Mouse (Mus musculus) megakaryocyte-erythroid progenitor cell, adult 5 weeks (primary cell): ENCODE data around the gene Lgr4. TPM values are rescaled to one million over a fixed set of nuclear protein-coding genes. Genes with fewer than 3 reads are reported as not detected.

ENCODE experiments used
- polyA plus RNA-seq: library from polyadenylated mRNA; stranded (reverse); fragments of >175 nt; gene quantifications from 2 replicates; pipeline ENCODE4 v1.2.3, GENCODE M21; 2012

The Lgr4 gene
- 0.20 and 0.23 TPM in 2 replicates for polyA plus RNA-seq

DNA sequence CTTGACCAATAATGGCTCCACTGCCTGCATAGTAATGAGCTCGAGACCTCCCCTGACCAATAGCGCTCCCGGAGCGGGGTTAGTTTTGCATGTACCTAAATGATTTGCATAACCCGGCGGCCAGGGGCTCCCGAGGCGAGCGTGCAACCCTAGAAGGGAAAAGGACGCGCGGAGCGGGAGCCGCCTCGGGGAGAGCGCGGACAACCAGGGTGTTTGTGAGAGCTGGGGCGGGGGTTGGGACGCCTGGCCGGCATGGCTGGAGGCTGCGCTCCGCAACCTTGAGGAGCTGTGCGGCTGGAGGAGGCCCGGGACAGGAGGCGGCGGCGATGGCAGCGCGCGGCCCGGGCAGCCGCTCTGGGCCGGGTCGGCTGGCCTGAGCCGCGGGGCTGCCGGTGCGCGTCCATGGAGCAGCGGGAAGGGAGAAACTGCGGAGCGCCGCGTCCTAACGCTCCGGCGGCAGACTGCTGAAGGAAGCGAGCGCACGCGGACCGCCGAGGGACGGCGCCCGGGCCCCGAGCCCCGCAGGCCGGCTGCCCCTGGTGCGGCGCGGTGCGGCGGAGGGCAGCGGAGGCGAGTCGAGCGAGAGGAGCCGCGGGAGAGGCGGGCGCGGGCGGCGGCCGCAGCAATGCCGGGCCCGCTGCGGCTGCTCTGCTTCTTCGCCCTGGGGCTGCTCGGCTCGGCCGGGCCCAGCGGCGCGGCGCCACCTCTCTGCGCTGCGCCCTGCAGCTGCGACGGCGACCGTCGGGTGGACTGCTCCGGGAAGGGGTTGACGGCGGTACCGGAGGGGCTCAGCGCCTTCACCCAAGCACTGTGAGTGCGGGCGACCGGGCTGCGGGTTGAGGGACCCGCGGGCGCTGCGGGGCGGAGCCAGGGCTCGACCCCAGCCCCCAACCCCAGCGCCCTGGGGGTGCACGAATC is at the start of gene Lgr4:
Gene Lgr4, plus strand, starts transcription at position 152 of the 918 bp plus-strand sequence.

DNA sequence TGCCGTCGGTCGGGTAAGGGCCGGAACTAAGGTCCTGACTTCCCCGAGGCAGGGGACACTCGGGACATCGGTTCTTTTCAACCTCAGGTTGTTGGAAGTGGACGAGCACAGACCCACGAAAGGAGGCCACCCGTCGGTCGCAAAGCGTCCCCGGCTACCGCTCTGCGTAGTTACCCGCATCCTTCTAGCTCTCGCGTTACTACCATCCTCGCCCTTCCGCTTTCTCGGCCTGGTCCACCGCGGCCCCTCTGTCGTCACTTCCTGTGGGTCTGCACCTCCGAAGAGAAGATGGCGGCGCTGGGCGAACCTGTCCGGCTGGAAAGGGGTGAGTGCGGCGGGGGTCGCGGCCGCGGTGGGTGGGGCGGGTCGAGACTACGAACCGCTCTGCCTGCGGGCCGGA is 26.9 kb upstream of the Lgr4 start, which contains the start of gene Lin7c:
Gene Lin7c, plus strand, starts transcription at position 257 of the 400 bp plus-strand sequence.

DNA sequence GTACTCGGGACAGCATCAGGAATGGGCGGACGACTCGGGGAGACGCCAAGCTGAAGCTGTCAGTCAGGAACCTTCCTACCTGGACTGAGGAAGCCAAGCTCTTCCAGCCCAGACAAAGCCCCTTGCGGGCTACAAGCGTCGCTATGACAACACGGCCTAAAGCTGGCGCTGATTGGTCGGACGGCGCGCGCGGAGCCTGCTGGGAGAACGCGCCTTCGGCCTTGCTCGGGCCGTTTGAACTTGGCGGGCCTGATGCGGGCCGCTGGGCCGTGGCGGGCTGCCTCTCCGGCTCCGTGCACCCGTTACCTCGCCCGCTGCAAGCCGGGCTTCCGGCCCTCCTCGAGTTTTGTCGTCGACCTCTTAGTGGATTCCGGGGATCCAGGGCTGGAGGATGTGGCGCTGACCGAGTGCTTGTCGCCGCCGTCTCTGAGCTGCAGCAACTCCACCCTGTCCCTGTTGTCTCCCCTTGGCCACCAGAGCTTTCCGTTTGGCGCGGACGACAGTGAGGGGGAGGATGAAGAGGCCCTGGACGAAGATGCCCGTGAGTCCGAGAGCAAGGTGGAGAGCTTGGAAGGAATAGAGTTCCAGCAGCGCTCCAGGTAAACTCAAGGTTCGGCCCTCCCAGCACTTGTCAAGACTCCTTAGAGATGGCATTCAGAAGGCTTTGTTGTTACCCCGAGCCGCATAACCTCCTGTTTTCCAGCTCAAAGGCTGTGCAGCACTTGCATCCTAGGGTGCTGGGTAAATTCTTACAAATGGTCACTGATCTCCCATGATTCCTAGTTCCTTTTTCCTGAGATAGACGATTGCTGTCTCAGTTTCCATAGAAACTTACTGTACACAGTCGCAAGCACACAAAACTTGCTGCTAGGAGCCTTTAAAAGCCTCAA is 100.4 kb downstream of the Lgr4 start, which contains the start of gene Ccdc34:
Gene Ccdc34, plus strand, starts transcription at position 202 of the 890 bp plus-strand sequence.

Other genes starting within 250 kb of the Lgr4 start
- gene Bdnf, start 242.9 kb upstream of the Lgr4 start, polyA plus RNA-seq = not detected in 2 replicates
- 2.6 and 4.2 TPM in 2 replicates for gene Lin7c, start 26.8 kb upstream of the Lgr4 start, polyA plus RNA-seq
- gene Ccdc34, start 100.2 kb downstream of the Lgr4 start, polyA plus RNA-seq = 17.3 and 20.1 TPM in 2 replicates